Mouse (Mus musculus) CD4-positive, CD25-positive, alpha-beta regulatory T cell (primary cell): ENCODE data around the gene Psg20. TPM values are rescaled to one million over a fixed set of nuclear protein-coding genes. Genes with fewer than 3 reads are reported as not detected.

ENCODE experiments used
- polyA plus RNA-seq: library from polyadenylated mRNA; unstranded; fragments of 100-300 nt; shearing (Covaris generic); gene quantifications from one replicate; pipeline ENCODE4 v1.2.1, GENCODE M21; 2017

The Psg20 gene
- polyA plus RNA-seq: not detected

DNA sequence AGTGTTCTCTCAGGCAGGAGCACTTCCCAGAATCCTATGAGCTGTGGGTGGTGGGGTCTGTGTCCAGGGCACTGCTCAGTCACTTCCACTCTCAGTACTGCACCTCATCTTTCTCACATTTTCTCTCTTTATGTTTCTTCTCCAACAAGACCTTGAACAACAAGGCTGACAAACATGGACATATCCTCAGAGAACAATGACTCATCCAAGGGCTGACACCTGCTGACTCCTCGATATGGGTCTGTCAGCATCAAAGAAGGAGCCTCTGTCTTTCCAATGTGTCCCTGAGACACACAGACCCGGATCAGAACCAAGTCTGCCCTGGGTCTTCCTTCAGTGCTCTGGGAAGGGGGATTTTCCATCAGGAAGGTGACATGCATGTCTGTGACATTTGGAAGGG is at the start of gene Psg20:
Gene Psg20 (minus strand): TSS at position 101 of the 400 bp plus-strand sequence.

DNA sequence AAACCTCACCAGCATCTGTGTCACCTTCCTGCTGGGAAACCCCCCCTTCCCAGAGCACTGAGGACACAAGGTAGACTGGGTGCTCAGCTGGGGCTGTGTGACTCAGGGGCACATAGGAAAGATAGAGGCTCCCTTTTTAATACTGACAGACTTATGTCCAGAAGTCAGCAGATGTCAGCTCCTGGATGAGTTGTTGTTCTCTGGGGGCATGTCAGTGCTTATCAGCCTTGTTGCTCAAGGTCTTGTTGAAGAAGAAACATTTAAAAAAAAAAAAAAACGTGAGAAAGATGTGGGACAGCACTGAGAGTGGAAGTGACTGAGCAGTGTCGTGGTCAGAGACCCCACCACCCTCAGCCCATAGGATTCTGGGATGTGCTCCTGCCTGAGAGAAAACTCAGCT is 31.8 kb upstream of the Psg20 start, which contains the start of gene Psg22:
Gene Psg22 (plus strand): TSS at position 301 of the 400 bp plus-strand sequence.

DNA sequence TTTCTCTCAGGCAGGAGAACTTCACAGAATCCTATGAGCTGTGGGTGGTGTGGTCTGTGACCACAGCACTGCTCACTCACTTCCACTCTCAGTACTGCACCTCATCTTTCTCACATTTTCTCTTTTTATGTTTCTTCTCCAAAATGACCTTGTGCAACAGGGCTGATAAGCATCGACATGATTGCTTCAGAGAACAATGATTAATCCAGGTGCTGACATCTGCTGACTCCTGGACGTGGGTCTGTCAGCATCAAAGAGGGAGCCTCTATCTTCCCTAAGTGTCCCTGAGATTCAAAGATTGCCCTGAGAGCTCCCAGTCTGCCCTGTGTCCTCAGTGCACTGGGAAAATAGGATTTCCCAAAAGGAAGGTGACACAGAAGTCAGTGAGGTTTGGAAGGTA is 29.4 kb downstream of the Psg20 start, which contains the start of gene Psg21:
Gene Psg21 (minus strand): TSS at position 101 of the 400 bp plus-strand sequence.

Other genes with a start within 250 kb of the Psg20 start
- not detected for gene Psg26, start 202.0 kb downstream of the Psg20 start, polyA plus RNA-seq
- gene Psg25, start 153.9 kb downstream of the Psg20 start, polyA plus RNA-seq: not detected
- not detected for gene Psg27, start 118.9 kb downstream of the Psg20 start, polyA plus RNA-seq
- gene Psg23, start 69.7 kb downstream of the Psg20 start, polyA plus RNA-seq: not detected
- not detected for gene Psg21, start 29.5 kb downstream of the Psg20 start, polyA plus RNA-seq
- not detected for gene Psg22, start 31.9 kb upstream of the Psg20 start, polyA plus RNA-seq
- not detected for gene Psg19, start 112.3 kb upstream of the Psg20 start, polyA plus RNA-seq
- gene Psg17, start 135.4 kb upstream of the Psg20 start, polyA plus RNA-seq: not detected
- gene Mill2, start 153.8 kb upstream of the Psg20 start, polyA plus RNA-seq: 0.12 TPM
- 122 TPM for gene Pglyrp1, start 185.1 kb upstream of the Psg20 start, polyA plus RNA-seq
- gene Ccdc61, start 224.2 kb upstream of the Psg20 start, polyA plus RNA-seq: 49.0 TPM
- gene Nova2, start 239.7 kb upstream of the Psg20 start, polyA plus RNA-seq: 0.04 TPM